Mouse (Mus musculus) retina, postnatal 7 days (tissue): ENCODE measurements around the gene Itgae.
"Not testable (repeated sequence)": the region's sequence is repeated elsewhere in the genome, so short reads cannot be mapped to it uniquely, and the experiment has no call there.

Experiments used
- DNase-seq: peaks from one replicate; pipeline ENCODE4 v3.0.0-alpha.2; 2012; ENCODE audit warnings: low read depth, low spot score

The Itgae gene

GRCm38 (mm10) chr11:73092877-73093276 is 2.5 kb downstream of the Itgae start:
- DNase-seq = no peak

- DNase-seq = no peak
Measured at GRCm38 (mm10) chr11:73094231-73094995, 4.0 kb downstream of the Itgae start.

GRCm38 (mm10) chr11:73098860-73099259 is 8.5 kb downstream of the Itgae start:
- DNase-seq = no peak

GRCm38 (mm10) chr11:73099976-73100750 is 9.8 kb downstream of the Itgae start:
- no peak for DNase-seq

GRCm38 (mm10) chr11:73101308-73101707 is 10.9 kb downstream of the Itgae start:
- DNase-seq = no peak

- DNase-seq = no peak
Measured at GRCm38 (mm10) chr11:73105246-73105645, 14.9 kb downstream of the Itgae start.

GRCm38 (mm10) chr11:73107358-73107757 is 17.0 kb downstream of the Itgae start:
- not testable (repeated sequence) for DNase-seq

GRCm38 (mm10) chr11:73108195-73108897 is 18.0 kb downstream of the Itgae start:
- DNase-seq = no peak

GRCm38 (mm10) chr11:73108898-73109625 is 18.7 kb downstream of the Itgae start:
- no peak for DNase-seq

- DNase-seq = no peak
Measured at GRCm38 (mm10) chr11:73109941-73110340, 19.6 kb downstream of the Itgae start.

GRCm38 (mm10) chr11:73111414-73111813 is 21.0 kb downstream of the Itgae start:
- no peak for DNase-seq

- DNase-seq = no peak
Measured at GRCm38 (mm10) chr11:73126495-73126894, 36.1 kb downstream of the Itgae start.

GRCm38 (mm10) chr11:73131020-73131419 is 40.6 kb downstream of the Itgae start:
- DNase-seq = no peak

GRCm38 (mm10) chr11:73132999-73133398 is 42.6 kb downstream of the Itgae start:
- no peak for DNase-seq

- DNase-seq = no peak
Measured at GRCm38 (mm10) chr11:73134222-73134621, 43.8 kb downstream of the Itgae start.

GRCm38 (mm10) chr11:73136587-73136986 is 46.2 kb downstream of the Itgae start:
- no peak for DNase-seq

- no peak for DNase-seq
Measured at GRCm38 (mm10) chr11:73137116-73137515, 46.7 kb downstream of the Itgae start.

GRCm38 (mm10) chr11:73137591-73138501 is 47.5 kb downstream of the Itgae start, which contains the start of gene Haspin:
TSS of gene Haspin (minus strand) at chr11:73138294.
- DNase-seq = peak; percentile 81

GRCm38 (mm10) chr11:73144261-73144681 is 53.9 kb downstream of the Itgae start:
- DNase-seq = no peak
